Mouse (Mus musculus): ENCODE data around the gene Ugt3a1. TPM values are rescaled to one million over a fixed set of nuclear protein-coding genes. Genes with fewer than 3 reads are reported as not detected.

Gene Ugt3a1
- polyA plus RNA-seq, 1 experiment from 2014 or later, result not detected

Other genes starting within 250 kb of the Ugt3a1 start
- 37.1 and 38.2 TPM in 2 replicates for gene Nadk2, start 205.6 kb upstream of the Ugt3a1 start, polyA plus RNA-seq (2014; fragmentation: Nextera tagmentation; extraction: Ambion mirVana)
- gene Lmbrd2, start 136.3 kb upstream of the Ugt3a1 start, polyA plus RNA-seq (2014; fragmentation: Nextera tagmentation; extraction: Ambion mirVana), result 3.1 and 3.8 TPM in 2 replicates
- gene Skp2, start 121.5 kb upstream of the Ugt3a1 start, polyA plus RNA-seq (2014; fragmentation: Nextera tagmentation; extraction: Ambion mirVana), result 142 and 153 TPM in 2 replicates
- not detected in 2 replicates for gene Ugt3a2, start 58.7 kb downstream of the Ugt3a1 start, polyA plus RNA-seq (2014; fragmentation: Nextera tagmentation; extraction: Ambion mirVana)
- 0.33 and 0.77 TPM in 2 replicates for gene Capsl, start 159.1 kb downstream of the Ugt3a1 start, polyA plus RNA-seq (2014; fragmentation: Nextera tagmentation; extraction: Ambion mirVana)